Mouse (Mus musculus): ENCODE measurements around the gene Ndufv2.

DNA sequence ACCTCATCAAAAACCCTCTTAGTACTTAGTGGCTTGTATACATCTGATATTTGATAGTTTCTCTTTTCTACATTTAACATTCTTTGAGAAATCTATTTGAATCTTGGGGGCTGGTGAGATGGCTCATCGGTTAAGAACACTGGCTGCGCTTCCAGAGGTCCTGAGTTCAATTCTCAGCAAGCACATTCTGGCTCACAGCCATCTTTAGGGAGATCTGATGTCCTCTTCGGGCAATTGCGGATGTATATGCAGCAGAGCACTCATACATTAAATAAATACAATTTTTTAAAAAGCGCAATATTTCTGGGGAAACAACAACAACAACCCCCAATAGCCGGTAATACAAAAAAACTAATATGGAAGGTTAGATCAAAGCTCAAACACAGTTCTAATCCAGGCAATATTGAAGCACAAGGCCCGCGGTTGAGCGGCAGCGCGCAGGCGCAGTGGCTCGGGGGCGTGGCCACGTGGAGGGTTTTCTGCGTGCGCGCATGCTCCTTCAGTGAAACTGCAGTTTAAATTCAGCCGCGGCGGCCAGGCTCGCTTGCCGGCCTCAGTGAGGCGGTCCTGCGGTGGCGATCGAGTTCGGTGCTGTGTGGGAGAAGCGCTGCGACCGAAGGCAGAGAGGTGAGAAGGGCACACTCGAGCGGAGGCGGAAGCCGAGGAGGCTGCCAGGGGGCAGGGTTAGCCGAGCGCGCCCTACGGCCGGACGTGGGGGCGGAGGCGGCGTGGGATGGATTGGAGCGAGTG, 21.9 kb upstream of the Ndufv2 start, which contains the start of gene Ddx11:
- TF ChIP-seq POLR2A (IDR thresholded peaks at IDR 0.05; ENCODE audit: borderline replicate concordance, low read depth, low read length) (no peak), CTCF (IDR thresholded peaks at IDR 0.05; ENCODE audit: low read depth, low read length) (no peak)
